Mouse (Mus musculus): Measurements from ENCODE around the gene Sema4g. TPM values are rescaled to one million over a fixed set of nuclear protein-coding genes. Genes with fewer than 3 reads are reported as not detected.

Gene Sema4g
- total and polyA plus RNA-seq, 2 experiments, result 58.5 to 566 TPM

GRCm38 (mm10) chr19:44980787-44981186 lies 8.1 kb upstream of the Sema4g start:
- Histone ChIP-seq H3K79me2 (ENCODE audit: control insufficient read depth, insufficient read depth, low read length) (no peaks in the 10 kb centered on the region), H3K4me3 (ENCODE audit: insufficient read depth, low read depth, low read length) (no peak overlapping the region), H3K4me1 (ENCODE audit: control insufficient read depth, insufficient read depth, low read length) (peaks cover 22% of the 10 kb centered on the region), H3K36me3 (ENCODE audit: control insufficient read depth, insufficient read depth, low read length) (peaks cover 29% of the 10 kb centered on the region), H3K27ac (replicated peaks; ENCODE audit: insufficient read depth, low read depth, low read length) (no peak overlapping the region), H3K9ac (ENCODE audit: low read depth, low read length) (no peak overlapping the region), H3K27me3 (ENCODE audit: control insufficient read depth, insufficient read depth, low read length) (no peaks in the 10 kb centered on the region)
- TF ChIP-seq CTCF (IDR thresholded peaks at IDR 0.05; ENCODE audit: low read depth, low read length), result no peak
- no peak for TF ChIP-seq POLR2A (IDR thresholded peaks at IDR 0.05; ENCODE audit: extremely low read depth, insufficient read depth, low read length)
- DNase-seq (ENCODE audit: extremely low read depth, low read depth, low spot score), result no peak
- WGBS, result 100% methylated on average over 2 of the region's 2 CpGs

DNA sequence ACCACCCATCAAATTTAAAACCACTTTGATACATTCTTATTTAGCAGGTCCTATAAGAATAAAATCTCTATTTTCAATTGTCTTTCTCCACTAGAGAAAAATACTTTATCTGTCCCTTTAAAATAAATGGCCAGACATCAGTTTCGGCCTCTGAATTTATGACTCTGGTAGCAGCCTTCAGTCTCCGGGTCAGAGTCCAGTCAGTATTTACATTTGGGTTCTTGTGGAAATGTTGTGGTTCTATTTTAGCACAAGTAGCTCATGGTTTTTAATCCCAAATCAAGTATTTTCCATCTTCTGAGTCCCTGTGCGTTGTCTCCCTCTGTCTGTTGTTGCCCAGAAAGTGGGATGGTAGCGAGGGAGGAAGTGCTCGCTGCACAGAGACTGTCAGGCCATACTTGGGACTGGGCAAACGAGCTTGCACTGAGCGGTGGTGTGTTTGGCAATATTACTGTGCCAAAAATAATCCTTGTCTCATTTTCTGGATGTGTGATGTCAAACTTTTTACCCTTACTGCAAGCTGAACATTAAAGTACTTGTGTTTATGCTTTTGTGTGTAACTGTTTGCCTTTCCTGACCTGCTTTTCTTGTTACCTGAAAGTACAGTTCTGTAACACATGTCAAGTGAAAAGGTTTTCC lies 6.3 kb upstream of the Sema4g start:
- Histone ChIP-seq H3K4me3 (ENCODE audit: insufficient read depth, low read depth, low read length) (no peak overlapping the region), H3K9ac (ENCODE audit: low read depth, low read length) (peak overlapping the region; percentile 28; the same call in 1 of the 2 replicates), H3K4me1 (ENCODE audit: control insufficient read depth, insufficient read depth, low read length) (peaks cover 23% of the 10 kb centered on the region), H3K36me3 (ENCODE audit: control insufficient read depth, insufficient read depth, low read length) (peaks cover 15% of the 10 kb centered on the region), H3K27ac (replicated peaks; ENCODE audit: insufficient read depth, low read depth, low read length) (peak overlapping the region; percentile 76), H3K27me3 (ENCODE audit: control insufficient read depth, insufficient read depth, low read length) (no peaks in the 10 kb centered on the region), H3K79me2 (ENCODE audit: control insufficient read depth, insufficient read depth, low read length) (no peaks in the 10 kb centered on the region)
- 17% methylated on average over 7 of the region's 7 CpGs for WGBS
- TF ChIP-seq CTCF (IDR thresholded peaks at IDR 0.05; ENCODE audit: low read depth, low read length), result no peak
- DNase-seq (ENCODE audit: extremely low read depth, low read depth, low spot score), result peak; percentile 89

GRCm38 (mm10) chr19:44983366-44983765 lies 5.5 kb upstream of the Sema4g start:
- no peaks in the 10 kb centered on the region for H3K27me3 ChIP-seq (ENCODE audit: control insufficient read depth, insufficient read depth, low read length)
- DNase-seq (ENCODE audit: extremely low read depth, low read depth, low spot score), result peak; percentile 32
- H3K36me3 ChIP-seq (ENCODE audit: control insufficient read depth, insufficient read depth, low read length), result peaks cover 11% of the 10 kb centered on the region
- H3K27ac ChIP-seq (replicated peaks; ENCODE audit: insufficient read depth, low read depth, low read length), result peak overlapping the region; percentile 50
- H3K9ac ChIP-seq (ENCODE audit: low read depth, low read length), result no peak overlapping the region
- no peak overlapping the region for H3K4me3 ChIP-seq (ENCODE audit: insufficient read depth, low read depth, low read length)
- TF ChIP-seq POLR2A (IDR thresholded peaks at IDR 0.05; ENCODE audit: extremely low read depth, insufficient read depth, low read length) (no peak), CTCF (IDR thresholded peaks at IDR 0.05; ENCODE audit: low read depth, low read length) (no peak)
- no peaks in the 10 kb centered on the region for H3K79me2 ChIP-seq (ENCODE audit: control insufficient read depth, insufficient read depth, low read length)
- H3K4me1 ChIP-seq (ENCODE audit: control insufficient read depth, insufficient read depth, low read length), result peaks cover 26% of the 10 kb centered on the region
- 63% methylated on average over 6 of the region's 6 CpGs for WGBS

DNA sequence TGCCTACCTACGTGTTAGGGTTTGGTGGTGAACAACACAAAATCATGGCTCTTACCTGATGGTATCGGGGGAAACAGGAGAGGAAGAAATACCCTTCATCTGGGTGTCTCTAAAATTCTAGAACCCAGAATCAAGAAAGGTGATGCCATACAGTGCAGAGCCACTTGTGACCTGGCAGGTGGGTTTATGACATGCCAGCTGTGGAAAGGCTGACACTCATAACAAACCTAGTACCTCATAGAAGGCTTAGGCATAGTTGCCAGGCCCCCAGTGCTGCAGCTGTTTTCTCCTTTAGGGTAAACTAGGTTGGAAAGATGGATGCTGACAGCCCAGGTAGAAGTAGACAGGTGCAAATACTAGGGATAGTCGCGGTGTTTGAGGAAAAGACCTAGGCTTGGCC lies 4.5 kb upstream of the Sema4g start:
- no peaks in the 10 kb centered on the region for H3K79me2 ChIP-seq (ENCODE audit: control insufficient read depth, insufficient read depth, low read length)
- H3K27me3 ChIP-seq (ENCODE audit: control insufficient read depth, insufficient read depth, low read length), result no peaks in the 10 kb centered on the region
- no peak for TF ChIP-seq CTCF (IDR thresholded peaks at IDR 0.05; ENCODE audit: low read depth, low read length)
- TF ChIP-seq POLR2A (IDR thresholded peaks at IDR 0.05; ENCODE audit: extremely low read depth, insufficient read depth, low read length), result no peak
- H3K9ac ChIP-seq (ENCODE audit: low read depth, low read length), result no peak overlapping the region
- 65% methylated on average over 4 of the region's 4 CpGs for WGBS
- no peak overlapping the region for H3K4me3 ChIP-seq (ENCODE audit: insufficient read depth, low read depth, low read length)
- peaks cover 28% of the 10 kb centered on the region for H3K4me1 ChIP-seq (ENCODE audit: control insufficient read depth, insufficient read depth, low read length)
- DNase-seq (ENCODE audit: extremely low read depth, low read depth, low spot score), result no peak
- peak overlapping the region; percentile 69 for H3K27ac ChIP-seq (replicated peaks; ENCODE audit: insufficient read depth, low read depth, low read length)
- peaks cover 5% of the 10 kb centered on the region; the same call in 1 of the 2 replicates for H3K36me3 ChIP-seq (ENCODE audit: control insufficient read depth, insufficient read depth, low read length)

GRCm38 (mm10) chr19:44985159-44985988 lies 3.5 kb upstream of the Sema4g start:
- no peak overlapping the region for H3K9ac ChIP-seq (ENCODE audit: low read depth, low read length)
- H3K36me3 ChIP-seq (ENCODE audit: control insufficient read depth, insufficient read depth, low read length), result peaks cover 5% of the 10 kb centered on the region; the same call in 1 of the 2 replicates
- TF ChIP-seq POLR2A (IDR thresholded peaks at IDR 0.05; ENCODE audit: extremely low read depth, insufficient read depth, low read length) (no peak), CTCF (IDR thresholded peaks at IDR 0.05; ENCODE audit: low read depth, low read length) (no peak)
- H3K27ac ChIP-seq (replicated peaks; ENCODE audit: insufficient read depth, low read depth, low read length), result peak overlapping the region; percentile 69
- H3K27me3 ChIP-seq (ENCODE audit: control insufficient read depth, insufficient read depth, low read length), result no peaks in the 10 kb centered on the region
- no peak overlapping the region for H3K4me3 ChIP-seq (ENCODE audit: insufficient read depth, low read depth, low read length)
- H3K79me2 ChIP-seq (ENCODE audit: control insufficient read depth, insufficient read depth, low read length), result no peaks in the 10 kb centered on the region
- H3K4me1 ChIP-seq (ENCODE audit: control insufficient read depth, insufficient read depth, low read length), result peaks cover 28% of the 10 kb centered on the region
- WGBS, result 11% methylated on average over 5 of the region's 5 CpGs
- DNase-seq (ENCODE audit: extremely low read depth, low read depth, low spot score), result peak; percentile 90
